Mouse (Mus musculus): ENCODE measurements at regions not wholly inside any gene's neighbourhood (a gene's known extent, or its start where the extent isn't known, plus 50 kb on each side); places are given as distances from the start of the nearest gene placed in this dataset.

DNA sequence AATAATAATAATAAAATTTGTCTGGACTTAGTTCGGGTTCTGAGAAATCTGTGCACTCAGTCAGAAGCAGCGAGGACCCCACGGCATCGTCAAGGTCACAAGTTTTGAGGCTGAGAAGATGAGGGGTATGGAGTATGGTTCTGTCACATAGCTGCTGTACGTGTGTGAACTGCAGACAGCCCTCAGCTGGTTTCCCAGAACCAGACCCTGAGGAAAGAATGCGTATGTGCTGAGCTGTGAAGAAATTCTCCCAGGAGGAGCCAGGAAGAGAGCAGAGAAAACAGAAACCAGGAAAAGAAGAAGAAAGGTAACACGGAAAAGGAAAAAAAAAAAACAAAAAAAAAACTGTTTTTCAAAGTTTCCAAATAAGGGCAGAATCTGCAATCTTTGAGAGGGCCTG lies 112.4 kb upstream of the Cited2 start:
- TF ChIP-seq CTCF (IDR thresholded peaks at IDR 0.05; ENCODE audit: control insufficient read depth, insufficient read depth, low read length) (no peak), POLR2A (IDR thresholded peaks at IDR 0.05; ENCODE audit: borderline replicate concordance, control insufficient read depth, low read depth, low read length) (no peak)

Measured in bone marrow, adult 2 months (tissue).